Mouse (Mus musculus) ovary, postnatal 14 days (tissue): ENCODE results near the gene Kif18b.

ENCODE experiments used
- DNase-seq: peaks from one replicate; pipeline ENCODE4 v3.0.0; 2022; ENCODE audit warnings: low spot score

The Kif18b gene

GRCm38 (mm10) chr11:102937529-102938182 lies 12.7 kb upstream of the Kif18b start:
- no peak for DNase-seq

GRCm38 (mm10) chr11:102936272-102936671 lies 11.3 kb upstream of the Kif18b start:
- DNase-seq, result no peak

- no peak for DNase-seq
Measured at GRCm38 (mm10) chr11:102930672-102931071, 5.7 kb upstream of the Kif18b start.

GRCm38 (mm10) chr11:102925351-102925717 lies 410 bp upstream of the Kif18b start:
- no peak for DNase-seq

- DNase-seq, result no peak
Measured at GRCm38 (mm10) chr11:102921491-102921890, 3.4 kb downstream of the Kif18b start.

- no peak for DNase-seq
Measured at GRCm38 (mm10) chr11:102918077-102918476, 6.8 kb downstream of the Kif18b start.

- no peak for DNase-seq
Measured at GRCm38 (mm10) chr11:102915380-102915779, 9.5 kb downstream of the Kif18b start.

GRCm38 (mm10) chr11:102911376-102911775 lies 13.5 kb downstream of the Kif18b start:
- no peak for DNase-seq

- no peak for DNase-seq
Measured at GRCm38 (mm10) chr11:102903654-102904053, 21.3 kb downstream of the Kif18b start.

- no peak for DNase-seq
Measured at GRCm38 (mm10) chr11:102902107-102902506, 22.8 kb downstream of the Kif18b start.

- DNase-seq, result no peak
Measured at GRCm38 (mm10) chr11:102901199-102901598, 23.7 kb downstream of the Kif18b start.

- peak; percentile 84 for DNase-seq
Measured at GRCm38 (mm10) chr11:102900763-102901162, 24.2 kb downstream of the Kif18b start, which contains the start of gene Gfap. Gene Gfap, minus strand, starts transcription at chr11:102900912.

GRCm38 (mm10) chr11:102898408-102898807 lies 26.5 kb downstream of the Kif18b start:
- no peak for DNase-seq

- DNase-seq, result no peak
Measured at GRCm38 (mm10) chr11:102896641-102897040, 28.3 kb downstream of the Kif18b start.

- no peak for DNase-seq
Measured at GRCm38 (mm10) chr11:102895779-102896178, 29.1 kb downstream of the Kif18b start.

GRCm38 (mm10) chr11:102894716-102895115 lies 30.2 kb downstream of the Kif18b start:
- no peak for DNase-seq

GRCm38 (mm10) chr11:102893015-102893651 lies 31.8 kb downstream of the Kif18b start:
- peak; percentile 59 for DNase-seq

- DNase-seq, result no peak
Measured at GRCm38 (mm10) chr11:102890096-102890495, 34.8 kb downstream of the Kif18b start.

- no peak for DNase-seq
Measured at GRCm38 (mm10) chr11:102888135-102888534, 36.8 kb downstream of the Kif18b start.

GRCm38 (mm10) chr11:102887433-102887832 lies 37.5 kb downstream of the Kif18b start:
- no peak for DNase-seq

GRCm38 (mm10) chr11:102884616-102885219 lies 40.2 kb downstream of the Kif18b start, which contains the start of gene Fam187a:
Gene Fam187a, plus strand, starts transcription at chr11:102885169.
- DNase-seq, result no peak

GRCm38 (mm10) chr11:102881314-102882198 lies 43.4 kb downstream of the Kif18b start:
- DNase-seq, result no peak
